Mouse (Mus musculus) activated CD4-positive, CD25-positive, alpha-beta regulatory T cell, adult 4 months (primary cell): ENCODE results near the gene Hdac6. TPM values are rescaled to one million over a fixed set of nuclear protein-coding genes. Genes with fewer than 3 reads are reported as not detected.
"Not testable (repeated sequence)": the region's sequence is repeated elsewhere in the genome, so short reads cannot be mapped to it uniquely, and the experiment has no call there.

Experiments used
- ATAC-seq: one replicate; pipeline ENCODE4 v1.8.0; 2017
- polyA plus RNA-seq, 2 experiments: library from polyadenylated mRNA; unstranded; fragments of 100-300 nt; shearing (Covaris generic); gene quantifications; one replicate each; pipeline ENCODE4 v1.2.1; 2017

Gene Hdac6
- polyA plus RNA-seq, 2 experiments from 2014 or later = 8.7 to 10.0 TPM

- no peak for ATAC-seq
These were observed 27.9 kb downstream of the Hdac6 start, which contains the start of gene Pcsk1n for GRCm38 (mm10) chrX:7919601-7920383. Pcsk1n (plus strand) TSS chrX:7919822.

- ATAC-seq = not testable (repeated sequence)
These were observed 29.7 kb downstream of the Hdac6 start for GRCm38 (mm10) chrX:7917960-7918359.

GRCm38 (mm10) chrX:7915669-7916068 is 32.0 kb downstream of the Hdac6 start:
- ATAC-seq = not testable (repeated sequence)

GRCm38 (mm10) chrX:7910473-7910872 is 37.2 kb downstream of the Hdac6 start:
- no peak for ATAC-seq

- not testable (repeated sequence) for ATAC-seq
These were observed 38.4 kb downstream of the Hdac6 start, which contains the start of gene Gm10490 for GRCm38 (mm10) chrX:7909242-7909641. Gm10490 (plus strand) TSS chrX:7909542.

GRCm38 (mm10) chrX:7907735-7908134 is 40.0 kb downstream of the Hdac6 start, which contains the start of gene Gm10491:
Gm10491 (minus strand) TSS chrX:7907835.
- no peak for ATAC-seq

- no peak for ATAC-seq
These were observed 43.2 kb downstream of the Hdac6 start for GRCm38 (mm10) chrX:7904441-7904840.

- ATAC-seq = peak; percentile 96
These were observed 48.5 kb downstream of the Hdac6 start, which contains the start of the genes Pqbp1 and Timm17b for GRCm38 (mm10) chrX:7898880-7899874. Pqbp1 (minus strand) TSS chrX:7899269. Timm17b (plus strand) TSS chrX:7899357.

- no peak for ATAC-seq
These were observed 49.5 kb downstream of the Hdac6 start for GRCm38 (mm10) chrX:7898211-7898610.

- ATAC-seq = peak; percentile 66
These were observed 63.7 kb downstream of the Hdac6 start, which contains the start of gene Slc35a2 for GRCm38 (mm10) chrX:7883841-7884567. Slc35a2 (plus strand) TSS chrX:7884028.

Other genes with a start within 250 kb of the Hdac6 start
- gene Wdr45, start 233.6 kb downstream of the Hdac6 start, polyA plus RNA-seq = 10 to 100 TPM; 38.9 to 48.2 TPM
- gene Gm45208, start 225.6 kb downstream of the Hdac6 start, polyA plus RNA-seq = not detected
- gene Praf2, start 219.4 kb downstream of the Hdac6 start, polyA plus RNA-seq = 10 to 100 TPM; 34.0 to 36.1 TPM
- gene Ccdc120, start 197.0 kb downstream of the Hdac6 start, polyA plus RNA-seq = under 1 TPM in 1 of 2 experiments, not detected in 1; 0.20 TPM
- gene Tfe3, start 185.3 kb downstream of the Hdac6 start, polyA plus RNA-seq = 10 to 100 TPM in 1 of 2 experiments, 1 to 10 TPM in 1; 9.1 to 14.7 TPM
- gene Gripap1, start 158.1 kb downstream of the Hdac6 start, polyA plus RNA-seq = 10 to 100 TPM; 46.6 to 58.8 TPM
- gene Kcnd1, start 125.6 kb downstream of the Hdac6 start, polyA plus RNA-seq = under 1 TPM; 0.49 to 0.50 TPM
- gene Otud5, start 106.5 kb downstream of the Hdac6 start, polyA plus RNA-seq = 10 to 100 TPM; 15.4 to 21.1 TPM
- gene Pim2, start 69.6 kb downstream of the Hdac6 start, polyA plus RNA-seq = 10 to 100 TPM; 37.5 to 40.7 TPM
- 10 to 100 TPM; 11.3 to 17.3 TPM for gene Slc35a2, start 63.9 kb downstream of the Hdac6 start, polyA plus RNA-seq
- gene Pqbp1, start 48.6 kb downstream of the Hdac6 start, polyA plus RNA-seq = 100 to 1,000 TPM in 1 of 2 experiments, 10 to 100 TPM in 1; 88.7 to 101 TPM
- 10 to 100 TPM; 95.9 to 96.8 TPM for gene Timm17b, start 48.5 kb downstream of the Hdac6 start, polyA plus RNA-seq
- not detected for gene Gm10491, start 40.1 kb downstream of the Hdac6 start, polyA plus RNA-seq
- gene Gm10490, start 38.3 kb downstream of the Hdac6 start, polyA plus RNA-seq = not detected
- not detected for gene Pcsk1n, start 28.1 kb downstream of the Hdac6 start, polyA plus RNA-seq
- not detected for gene Eras, start 19.3 kb downstream of the Hdac6 start, polyA plus RNA-seq
- gene Gata1, start 30.2 kb upstream of the Hdac6 start, polyA plus RNA-seq = 10 to 100 TPM; 28.9 to 29.6 TPM
- gene Glod5, start 70.6 kb upstream of the Hdac6 start, polyA plus RNA-seq = not detected
- 10 to 100 TPM; 14.5 to 22.4 TPM for gene Suv39h1, start 126.9 kb upstream of the Hdac6 start, polyA plus RNA-seq
- 10 to 100 TPM; 24.0 to 27.4 TPM for gene Was, start 142.6 kb upstream of the Hdac6 start, polyA plus RNA-seq
- gene Wdr13, start 185.0 kb upstream of the Hdac6 start, polyA plus RNA-seq = 10 to 100 TPM; 15.8 to 18.9 TPM
- 100 to 1,000 TPM; 711 to 929 TPM for gene Rbm3, start 198.0 kb upstream of the Hdac6 start, polyA plus RNA-seq
- 1 to 10 TPM; 4.1 to 4.5 TPM for gene Tbc1d25, start 228.3 kb upstream of the Hdac6 start, polyA plus RNA-seq
- 100 to 1,000 TPM; 129 to 202 TPM for gene Ebp, start 245.6 kb upstream of the Hdac6 start, polyA plus RNA-seq